Comparison of ENCODE assay signal across 18 mouse cellular contexts in genomic region chr5:100239632-100240031, GRCm38 (mm10).
A peak's percentile ranks its signal among the peaks of the same experiment; 100 is the strongest.
DNase-seq lines count a peak whose midpoint lies in the region; ATAC-seq and TF ChIP-seq lines count a peak whose summit lies in the region.
"Had no signal": no experiment of that assay in that cellular context is flagged by ENCODE, and none has a peak within 500 bp of the region (broad histone marks: within the 10 kb centered on the region; RNA-seq: fewer than 3 reads in every experiment).

No protein-coding gene starts in this region.

- H3K9me3 ChIP-seq in liver, embryonic 11.5 days (ENCODE audit: control insufficient read depth, low read length): peaks cover 3% of the 10 kb centered on the region; the same call in 1 of the 2 replicates
- peaks cover 7% of the 10 kb centered on the region; the same call in 1 of the 2 replicates for H3K9me3 ChIP-seq in liver, embryonic 13.5 days (replicated peaks)

- DNase-seq in liver, embryonic 11.5 days (ENCODE audit: low spot score): no peak
- DNase-seq in liver: no peak
- DNase-seq in brain, adult 2 months (ENCODE audit: low read depth, low spot score): peak; percentile 67
- DNase-seq in liver, embryonic 13.5 days: peak; percentile 19
- DNase-seq in retina, adult 2 months (ENCODE audit: low read depth, low spot score): peak; percentile 69
- DNase-seq in cerebellum, adult 2 months: no peak
- no peak for DNase-seq in heart, adult 8-10 months (ENCODE audit: low spot score)
- no peak for DNase-seq in spleen, adult 12 weeks (ENCODE audit: low spot score)
- DNase-seq: adrenal gland, postnatal 10 days; B cell, adult 2 months; cerebellum, adult 11-12 months; heart, postnatal 14 days; kidney, adult 8-10 months; kidney, postnatal 4 days; lung, postnatal 36 days; right cerebral cortex, postnatal 14 days; thymus, adult 18-20 months had no signal

- 47% methylated on average over 7 of the region's 7 CpGs for WGBS in liver, embryonic 11.5 days
- WGBS in liver, embryonic 13.5 days (ENCODE audit: insufficient replicate concordance): 30% methylated on average over 7 of the region's 7 CpGs
- 63% methylated on average over 7 of the region's 7 CpGs for WGBS in cerebellum, adult 2 months

- peak overlapping the region; percentile 25; the same call in 1 of the 2 replicates for H3K4me2 ChIP-seq in liver, embryonic 11.5 days
- H3K4me2 ChIP-seq in liver, embryonic 13.5 days: no peak overlapping the region

- no peak for TF ChIP-seq POLR2A in cerebellum, adult 2 months (IDR thresholded peaks at IDR 0.05; ENCODE audit: borderline replicate concordance, insufficient read depth, low read length)

- no peak overlapping the region for H3K4me3 ChIP-seq in liver, embryonic 11.5 days (ENCODE audit: low read depth, low read length)
- no peak overlapping the region for H3K4me3 ChIP-seq in liver, embryonic 13.5 days (replicated peaks)
- H3K4me3 ChIP-seq in cerebellum, adult 2 months (replicated peaks; ENCODE audit: insufficient read depth, low read depth, low read length): no peak overlapping the region

- no peaks in the 10 kb centered on the region for H3K36me3 ChIP-seq in liver, embryonic 11.5 days (ENCODE audit: control insufficient read depth, insufficient read depth, low read length)
- H3K36me3 ChIP-seq in liver, embryonic 13.5 days: no peaks in the 10 kb centered on the region

- peak; percentile 86 for ATAC-seq in liver, embryonic 11.5 days (replicated peaks; ENCODE audit: low FRiP score)
- peak; percentile 79 for ATAC-seq in liver, embryonic 13.5 days (ENCODE audit: low read depth)
- ATAC-seq: forebrain, embryonic 14.5 days had no signal

- H3K9ac ChIP-seq in liver, embryonic 11.5 days (ENCODE audit: low read depth, low read length): no peak overlapping the region
- no peak overlapping the region for H3K9ac ChIP-seq in liver, embryonic 13.5 days

- no peak for TF ChIP-seq CTCF in cerebellum, adult 2 months (IDR thresholded peaks at IDR 0.05; ENCODE audit: borderline replicate concordance, insufficient read depth, low read depth, low read length)

- H3K4me1 ChIP-seq in liver, embryonic 11.5 days (replicated peaks; ENCODE audit: control insufficient read depth, insufficient read depth, low read length): peaks cover 4% of the 10 kb centered on the region
- peaks cover 11% of the 10 kb centered on the region for H3K4me1 ChIP-seq in liver, embryonic 13.5 days (replicated peaks)
- H3K4me1 ChIP-seq in cerebellum, adult 2 months (ENCODE audit: control insufficient read depth, insufficient read depth, low read length): no peaks in the 10 kb centered on the region

- H3K27me3 ChIP-seq in liver, embryonic 11.5 days (replicated peaks; ENCODE audit: control insufficient read depth, insufficient read depth, low read length): no peaks in the 10 kb centered on the region
- no peaks in the 10 kb centered on the region for H3K27me3 ChIP-seq in liver, embryonic 13.5 days
- H3K27me3 ChIP-seq in cerebellum, adult 2 months (ENCODE audit: control insufficient read depth, insufficient read depth, low read length): no peaks in the 10 kb centered on the region

- H3K27ac ChIP-seq in liver, embryonic 11.5 days (ENCODE audit: low read depth, low read length): no peak overlapping the region
- 0 out of 2 replicates have a peak overlapping the region, but pooled peaks have one; percentile 7 for H3K27ac ChIP-seq in liver, embryonic 13.5 days
- H3K27ac ChIP-seq in cerebellum, adult 2 months (ENCODE audit: insufficient read depth, low read length): no peak overlapping the region

Comparison
In these comparisons a context has a peak if more than half of its experiments do, and no peak if none do; other contexts are left out.
1. DNase-seq: peak in brain, adult 2 months (single experiment), liver, embryonic 13.5 days (single experiment) and retina, adult 2 months (single experiment); none in liver, embryonic 11.5 days (single experiment), liver (single experiment), cerebellum, adult 2 months (0 of 2), heart, adult 8-10 months (single experiment) and spleen, adult 12 weeks (single experiment).